Mouse (Mus musculus): ENCODE results near the gene Atat1. TPM values are rescaled to one million over a fixed set of nuclear protein-coding genes. Genes with fewer than 3 reads are reported as not detected.

Atat1 gene
- polyA plus RNA-seq, 1 experiment from 2014 or later: 9.3 TPM

DNA sequence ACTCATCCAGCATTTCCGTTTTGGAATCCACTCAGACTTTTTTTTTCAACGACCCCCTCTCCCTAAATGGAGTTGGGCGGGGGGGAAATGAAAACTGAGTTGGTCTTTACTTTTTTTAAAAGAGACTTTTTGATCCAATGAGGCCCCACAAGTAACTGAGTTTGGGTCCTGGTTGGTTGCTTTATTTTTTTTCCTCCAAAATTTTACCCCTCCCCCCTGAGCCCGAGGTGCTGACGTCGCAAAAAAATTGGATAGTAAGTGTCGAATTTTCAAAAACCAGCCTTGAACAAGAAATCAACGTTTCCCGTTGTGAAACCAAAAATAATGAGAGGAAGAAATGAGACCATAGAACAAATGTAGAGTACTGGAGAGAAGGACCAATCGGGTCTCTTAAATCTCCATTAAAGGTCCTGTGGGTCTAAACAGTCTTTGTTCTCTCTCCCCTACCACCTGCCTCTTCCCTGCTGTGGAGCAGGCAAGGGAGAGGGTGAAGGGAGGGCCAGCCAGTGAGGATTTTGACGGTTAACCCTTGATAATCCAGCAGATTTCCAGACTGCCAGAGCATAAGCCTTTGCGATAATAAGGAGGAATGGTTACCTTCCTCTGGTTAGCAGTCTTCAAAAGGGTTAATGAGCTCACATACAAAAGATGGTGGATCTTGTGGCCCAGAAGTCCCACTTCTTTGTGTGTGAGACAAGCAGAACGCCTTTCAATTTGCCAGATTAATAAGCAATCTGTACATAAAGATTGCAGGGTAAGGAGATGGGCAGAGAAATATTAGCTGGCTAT, 7.8 kb upstream of the Atat1 start:
- ATAC-seq (ENCODE audit: low read depth) (no peak), DNase-seq (peak; percentile 43)

DNA sequence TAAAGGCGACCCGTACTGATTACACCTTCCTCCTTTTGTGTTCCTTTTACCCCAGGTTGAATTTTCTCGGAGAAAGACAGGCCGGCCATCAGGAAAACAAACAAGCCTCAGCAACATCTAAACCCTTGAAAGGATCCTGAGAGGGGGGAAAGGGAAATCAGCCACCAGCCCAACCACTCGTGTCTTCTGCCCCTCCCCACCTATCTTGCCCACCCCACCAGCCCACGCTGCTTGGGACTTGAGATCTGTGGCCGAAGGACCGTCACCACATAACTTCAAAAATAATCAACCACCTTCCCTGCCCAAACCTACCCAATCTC, 7.2 kb upstream of the Atat1 start:
- WGBS (ENCODE audit: insufficient replicate concordance): 0% methylated on average over 8 of the region's 8 CpGs
- DNase-seq (no peak), ATAC-seq (ENCODE audit: low read depth) (no peak)
- H3K36me3 ChIP-seq: peaks cover 54% of the 10 kb centered on the region
- peak overlapping the region; percentile 92 for H3K4me3 ChIP-seq (replicated peaks)
- peaks cover 65% of the 10 kb centered on the region for H3K4me1 ChIP-seq (replicated peaks)
- no peaks in the 10 kb centered on the region for H3K9me3 ChIP-seq (replicated peaks)
- H3K9ac ChIP-seq: peak overlapping the region; percentile 98
- no peaks in the 10 kb centered on the region for H3K27me3 ChIP-seq
- H3K27ac ChIP-seq: peak overlapping the region; percentile 97
- peak overlapping the region; percentile 81 for H3K4me2 ChIP-seq

More for the DNA sequence above, 7.8 kb upstream of the Atat1 start:
- under 1% methylated on average over 13 of the region's 13 CpGs for WGBS (ENCODE audit: insufficient replicate concordance)
- Histone ChIP-seq H3K4me2 (peak overlapping the region; percentile 81), H3K27me3 (no peaks in the 10 kb centered on the region), H3K4me1 (replicated peaks) (peaks cover 65% of the 10 kb centered on the region), H3K9ac (peak overlapping the region; percentile 98), H3K4me3 (replicated peaks) (peak overlapping the region; percentile 92), H3K27ac (peak overlapping the region; percentile 97), H3K9me3 (replicated peaks) (no peaks in the 10 kb centered on the region), H3K36me3 (peaks cover 53% of the 10 kb centered on the region)

DNA sequence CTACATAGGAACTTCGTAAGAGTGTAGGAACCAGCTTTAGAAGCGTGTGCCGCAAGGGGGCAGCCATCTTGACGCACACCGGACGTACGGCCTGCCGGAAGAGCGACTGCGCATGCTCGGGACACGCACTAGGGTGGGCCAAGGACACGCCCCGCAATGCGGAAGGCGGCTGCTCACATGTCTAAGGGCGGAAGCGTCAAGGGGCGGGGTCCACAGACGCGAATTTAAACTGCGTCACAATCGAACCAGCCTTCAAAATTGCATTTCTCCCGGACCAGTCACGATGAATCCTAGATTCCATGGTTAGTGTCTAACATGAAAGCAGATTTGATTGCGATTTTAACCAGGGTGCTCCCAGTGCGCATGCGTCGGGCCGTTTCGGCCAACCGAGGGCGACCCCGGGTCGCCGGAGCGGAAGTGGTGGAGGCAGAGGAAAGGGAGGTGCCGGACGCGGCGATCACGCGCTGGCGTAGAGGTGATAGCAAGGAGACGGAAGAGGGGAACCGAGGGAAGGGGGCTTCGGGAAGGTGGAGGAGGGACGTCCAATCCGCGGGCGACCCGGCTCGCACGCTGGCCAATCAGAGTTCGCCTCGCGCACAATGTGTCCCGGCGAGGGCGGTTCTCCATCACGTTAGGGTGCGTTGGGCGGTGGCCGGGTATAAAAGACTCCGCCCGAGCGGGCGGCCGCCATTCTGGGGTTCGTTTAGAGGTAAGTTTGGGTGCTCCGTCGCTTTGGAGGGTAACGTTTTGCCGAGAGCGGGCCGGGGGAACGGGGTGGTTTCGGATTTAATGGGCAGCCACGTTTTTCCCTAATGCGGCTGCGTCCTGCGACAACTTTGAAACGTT, 6.6 kb upstream of the Atat1 start, which contains the start of the genes Mrps18b and Ppp1r10:
Gene Mrps18b (minus strand): TSS at position 93 of the 846 bp plus-strand sequence.
Gene Ppp1r10 (plus strand): TSS at position 138 of the 846 bp plus-strand sequence.
- DNase-seq: peak; percentile 98
- Histone ChIP-seq H3K4me3 (replicated peaks) (peak within 1 kb of the TSS; percentile 92), H3K36me3 (peaks cover 57% of the 10 kb centered on the region), H3K4me2 (peak within 1 kb of the TSS; percentile 81), H3K27ac (peak within 1 kb of the TSS; percentile 97), H3K27me3 (no peaks in the 10 kb centered on the region), H3K9me3 (replicated peaks) (no peaks in the 10 kb centered on the region), H3K9ac (peak within 1 kb of the TSS; percentile 98), H3K4me1 (replicated peaks) (peaks cover 61% of the 10 kb centered on the region)
- under 1% methylated on average over 83 of the region's 83 CpGs for WGBS (ENCODE audit: insufficient replicate concordance)
- peak; percentile 88 for ATAC-seq (ENCODE audit: low read depth)

DNA sequence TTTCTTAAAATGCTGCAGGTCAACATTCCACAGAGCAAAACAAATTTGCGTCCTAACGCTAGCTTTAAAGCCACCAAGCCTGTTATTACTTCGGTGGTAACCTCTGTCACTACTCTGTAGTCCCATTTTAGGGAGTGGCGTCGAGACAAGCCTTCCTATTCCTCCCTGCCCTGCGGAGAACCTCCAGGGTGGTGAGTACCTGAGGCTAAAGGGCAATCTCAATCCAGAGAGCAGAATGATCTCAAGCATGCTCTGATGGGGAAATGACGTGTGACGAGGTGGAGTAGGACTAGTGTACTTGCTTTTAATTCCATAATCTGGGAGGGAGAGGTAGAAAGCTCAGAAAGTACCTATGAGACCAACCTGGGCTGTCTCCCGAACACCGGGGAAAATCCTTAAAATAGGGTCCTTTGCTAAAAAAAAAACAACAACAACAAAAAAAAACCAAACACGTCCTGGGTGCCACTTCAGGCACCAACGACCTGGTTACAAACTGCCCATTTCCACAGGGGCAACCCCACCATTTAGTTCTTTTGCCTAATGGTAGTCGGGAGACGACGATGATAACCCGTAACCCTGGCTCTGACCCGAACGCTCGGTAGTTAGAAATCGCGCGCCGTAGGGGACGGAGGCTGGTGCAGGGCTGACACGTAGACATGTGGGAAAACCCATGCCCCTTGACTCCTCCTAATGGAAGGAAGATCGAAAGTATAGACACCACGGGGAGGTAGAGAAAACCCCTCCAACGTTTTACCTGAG, 5.8 kb upstream of the Atat1 start:
- peaks cover 58% of the 10 kb centered on the region for H3K36me3 ChIP-seq
- peak overlapping the region; percentile 92 for H3K4me3 ChIP-seq (replicated peaks)
- H3K9me3 ChIP-seq (replicated peaks): no peaks in the 10 kb centered on the region
- H3K27ac ChIP-seq: peak overlapping the region; percentile 97
- peak overlapping the region; percentile 98 for H3K9ac ChIP-seq
- DNase-seq: no peak
- peak; percentile 6; the same call in 1 of the 2 replicates for ATAC-seq (ENCODE audit: low read depth)
- H3K27me3 ChIP-seq: no peaks in the 10 kb centered on the region
- under 1% methylated on average over 28 of the region's 28 CpGs for WGBS (ENCODE audit: insufficient replicate concordance)
- peaks cover 56% of the 10 kb centered on the region for H3K4me1 ChIP-seq (replicated peaks)
- peak overlapping the region; percentile 81 for H3K4me2 ChIP-seq

DNA sequence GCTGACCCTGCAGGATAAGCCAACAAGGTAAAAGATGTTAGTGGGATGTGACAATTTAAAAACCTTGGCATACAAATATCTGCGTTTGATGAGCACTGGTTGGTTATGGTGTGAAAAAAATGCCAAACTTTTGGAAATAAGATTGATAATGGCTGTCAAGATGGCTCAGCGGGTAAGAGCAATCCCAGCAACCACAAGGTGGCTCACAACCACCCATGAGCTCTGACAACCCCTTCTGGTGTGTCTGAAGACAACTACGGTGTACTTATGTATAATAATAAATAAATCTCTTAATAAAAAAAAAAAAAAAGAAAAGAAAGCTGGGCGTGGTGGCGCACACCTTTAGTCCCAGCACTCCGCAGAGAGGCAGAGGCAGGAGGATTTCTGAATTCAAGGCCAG, 5.1 kb upstream of the Atat1 start:
- no peak for DNase-seq
- WGBS (ENCODE audit: insufficient replicate concordance): 50% methylated on average over 6 of the region's 6 CpGs
- Histone ChIP-seq H3K4me3 (replicated peaks) (peak overlapping the region; percentile 92), H3K4me1 (replicated peaks) (peaks cover 51% of the 10 kb centered on the region), H3K9me3 (replicated peaks) (no peaks in the 10 kb centered on the region), H3K36me3 (peaks cover 52% of the 10 kb centered on the region), H3K27me3 (no peaks in the 10 kb centered on the region), H3K9ac (peak overlapping the region; percentile 98), H3K4me2 (peak overlapping the region; percentile 81), H3K27ac (peak overlapping the region; percentile 97; the same call in 1 of the 2 replicates)
- no peak for ATAC-seq (ENCODE audit: low read depth)

DNA sequence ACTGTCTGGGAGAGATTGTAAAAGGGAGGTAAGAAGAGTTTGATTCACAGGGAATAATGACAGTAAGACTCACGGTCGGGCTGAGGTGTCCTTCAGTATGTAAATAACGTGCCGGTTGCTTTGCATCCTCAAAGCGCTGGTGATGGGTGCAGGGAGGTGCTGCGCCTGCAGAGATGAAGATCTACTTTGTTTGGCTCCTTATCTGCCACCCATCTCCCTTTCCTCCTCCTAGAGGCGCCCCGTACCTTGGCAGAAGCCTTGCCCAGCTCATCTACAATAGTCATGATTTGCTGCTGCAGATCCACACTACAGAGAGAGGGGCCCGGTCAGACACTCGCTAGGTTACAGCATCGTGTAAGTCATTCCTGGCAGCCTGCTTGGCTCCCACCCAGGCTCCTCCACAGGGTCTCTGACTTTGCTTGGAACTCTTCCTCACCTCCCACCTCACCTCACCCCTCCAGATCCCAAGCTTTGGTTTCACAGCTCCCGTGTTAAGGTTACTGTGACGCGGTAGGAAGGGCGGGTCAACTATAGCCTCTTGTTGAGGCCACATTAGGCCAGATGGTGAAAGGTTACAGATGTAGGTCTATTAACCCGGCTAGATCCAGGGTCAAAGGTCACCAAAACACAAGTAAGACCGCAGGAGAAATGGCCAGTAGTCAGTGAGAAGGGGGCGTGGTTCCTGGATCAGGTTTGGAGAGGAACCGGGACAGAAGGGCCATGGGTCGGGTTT, 523 bp downstream of the Atat1 start:
- peaks cover 57% of the 10 kb centered on the region for H3K36me3 ChIP-seq
- ATAC-seq (ENCODE audit: low read depth) (peak; percentile 53), DNase-seq (no peak)
- H3K9ac ChIP-seq: peak overlapping the region; percentile 73
- H3K4me1 ChIP-seq (replicated peaks): peaks cover 42% of the 10 kb centered on the region
- H3K4me3 ChIP-seq (replicated peaks): peak overlapping the region; percentile 71
- 38% methylated on average over 20 of the region's 20 CpGs for WGBS (ENCODE audit: insufficient replicate concordance)
- peak overlapping the region; percentile 84 for H3K4me2 ChIP-seq
- no peaks in the 10 kb centered on the region for H3K9me3 ChIP-seq (replicated peaks)
- H3K27me3 ChIP-seq: no peaks in the 10 kb centered on the region
- peak overlapping the region; percentile 79 for H3K27ac ChIP-seq

DNA sequence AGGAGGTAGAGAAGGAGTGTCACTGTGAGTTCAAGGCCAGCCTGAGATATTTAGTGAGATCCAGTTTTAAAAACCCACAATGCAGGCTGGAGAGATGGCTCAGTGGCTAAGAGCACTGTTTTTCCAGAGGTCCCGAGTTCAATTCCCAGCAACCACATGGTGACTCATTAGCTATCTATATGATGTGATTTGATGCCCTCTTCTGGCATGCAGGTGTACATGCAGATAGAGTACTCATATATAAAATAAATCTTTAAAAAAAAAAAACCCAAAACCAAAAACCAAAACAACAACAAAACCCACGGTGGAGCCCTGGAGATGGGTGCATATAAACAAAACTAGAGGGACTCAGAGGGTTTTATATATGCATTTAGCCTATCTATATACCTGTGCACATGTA, 2.3 kb downstream of the Atat1 start:
- Histone ChIP-seq H3K4me2 (no peak overlapping the region), H3K9me3 (replicated peaks) (no peaks in the 10 kb centered on the region), H3K27me3 (no peaks in the 10 kb centered on the region), H3K27ac (no peak overlapping the region), H3K36me3 (peaks cover 47% of the 10 kb centered on the region), H3K9ac (no peak overlapping the region), H3K4me3 (replicated peaks) (no peak overlapping the region), H3K4me1 (replicated peaks) (peaks cover 35% of the 10 kb centered on the region)
- WGBS (ENCODE audit: insufficient replicate concordance): 45% methylated on average over 2 of the region's 2 CpGs
- no peak for ATAC-seq (ENCODE audit: low read depth)
- no peak for DNase-seq

DNA sequence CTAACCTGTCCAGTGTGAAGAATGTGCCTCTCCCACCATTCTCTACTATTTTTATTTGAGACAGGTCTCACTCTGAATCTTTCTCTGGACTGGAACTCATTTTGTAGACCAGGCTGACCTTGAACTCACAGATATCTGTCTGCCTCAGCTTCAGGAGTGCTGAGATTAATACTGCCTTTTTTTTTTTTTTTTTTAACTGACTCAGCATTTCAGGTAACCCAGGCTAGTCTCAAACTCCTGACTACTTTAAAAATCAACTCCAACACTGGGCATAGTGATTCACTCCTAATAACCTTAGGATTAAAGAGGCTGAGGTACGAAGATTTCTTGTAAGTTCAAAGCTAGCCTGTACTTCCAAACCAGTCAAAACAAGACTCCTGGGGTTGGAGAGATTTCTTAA, 4.3 kb downstream of the Atat1 start:
- 87% methylated on average over 1 of the region's 1 CpGs for WGBS (ENCODE audit: insufficient replicate concordance)
- H3K4me2 ChIP-seq: no peak overlapping the region
- H3K27ac ChIP-seq: no peak overlapping the region
- DNase-seq (no peak), ATAC-seq (ENCODE audit: low read depth) (no peak)
- peaks cover 35% of the 10 kb centered on the region for H3K4me1 ChIP-seq (replicated peaks)
- no peaks in the 10 kb centered on the region for H3K9me3 ChIP-seq (replicated peaks)
- no peaks in the 10 kb centered on the region for H3K27me3 ChIP-seq
- no peak overlapping the region for H3K4me3 ChIP-seq (replicated peaks)
- H3K9ac ChIP-seq: no peak overlapping the region
- H3K36me3 ChIP-seq: peaks cover 28% of the 10 kb centered on the region

DNA sequence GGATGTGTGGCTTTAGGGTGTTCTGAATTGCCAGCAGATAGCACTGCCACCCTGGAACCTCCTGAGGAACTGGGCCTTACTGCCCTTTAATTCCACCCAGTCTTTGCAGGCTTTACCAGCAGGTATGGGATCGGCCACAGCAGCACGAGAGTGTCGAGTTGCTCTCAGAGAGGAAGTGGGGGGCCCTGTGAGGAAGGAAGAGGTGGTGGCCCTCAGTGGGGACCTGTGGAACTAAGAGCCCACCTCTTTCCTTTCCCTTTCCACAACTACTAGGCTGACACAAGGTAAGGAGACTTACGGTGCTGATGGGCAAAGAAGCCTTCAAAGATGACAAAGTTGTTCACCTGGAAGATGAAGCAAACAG, 5.9 kb downstream of the Atat1 start:
- ATAC-seq (ENCODE audit: low read depth) (no peak), DNase-seq (no peak)
- WGBS (ENCODE audit: insufficient replicate concordance): 37% methylated on average over 4 of the region's 4 CpGs

DNA sequence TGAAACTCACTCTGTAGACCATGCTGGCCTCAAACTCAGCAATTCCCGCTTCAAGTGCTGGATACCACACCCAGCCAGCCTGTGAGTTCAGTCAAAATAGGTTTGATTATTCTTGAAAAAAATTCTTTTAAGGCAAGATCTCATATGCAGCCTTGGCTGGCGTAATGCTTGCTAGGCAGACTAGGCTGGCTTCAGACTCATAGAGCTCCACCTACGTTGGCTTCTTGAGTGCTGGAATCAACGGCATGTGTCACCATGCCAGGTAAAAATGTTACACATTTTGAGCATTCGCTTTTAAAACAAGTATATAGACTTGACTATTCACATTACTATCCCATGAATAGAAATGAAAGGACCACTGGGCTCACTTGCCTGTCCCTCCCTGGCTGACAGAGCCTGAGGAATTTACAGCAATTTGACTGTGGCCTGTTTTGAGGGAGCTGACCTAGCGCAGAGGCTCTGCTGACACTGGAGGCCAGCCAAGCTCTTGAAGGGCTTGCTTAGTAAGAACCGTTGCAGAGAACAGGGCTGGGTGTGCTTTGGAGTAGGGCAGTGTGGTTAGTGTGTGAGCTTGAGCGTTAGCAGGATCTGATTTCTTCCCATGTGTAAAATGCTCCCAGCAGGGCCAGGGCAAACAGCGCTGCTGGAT, 6.4 kb downstream of the Atat1 start:
- no peak overlapping the region for H3K27ac ChIP-seq
- no peak overlapping the region for H3K9ac ChIP-seq
- no peaks in the 10 kb centered on the region for H3K27me3 ChIP-seq
- H3K4me3 ChIP-seq (replicated peaks): no peak overlapping the region
- WGBS (ENCODE audit: insufficient replicate concordance): 70% methylated on average over 9 of the region's 9 CpGs
- no peak for ATAC-seq (ENCODE audit: low read depth)
- H3K9me3 ChIP-seq (replicated peaks): no peaks in the 10 kb centered on the region
- peaks cover 28% of the 10 kb centered on the region for H3K4me1 ChIP-seq (replicated peaks)
- H3K4me2 ChIP-seq: no peak overlapping the region
- no peak for DNase-seq
- peaks cover 30% of the 10 kb centered on the region for H3K36me3 ChIP-seq

More for the DNA sequence above, 5.9 kb downstream of the Atat1 start:
- Histone ChIP-seq H3K4me2 (no peak overlapping the region), H3K4me1 (replicated peaks) (peaks cover 33% of the 10 kb centered on the region), H3K9ac (no peak overlapping the region), H3K27ac (no peak overlapping the region), H3K4me3 (replicated peaks) (no peak overlapping the region), H3K36me3 (peaks cover 31% of the 10 kb centered on the region), H3K9me3 (replicated peaks) (no peaks in the 10 kb centered on the region), H3K27me3 (no peaks in the 10 kb centered on the region)

Data from liver, embryonic 13.5 days (tissue).